Mouse (Mus musculus) myocyte (in vitro differentiated cells): Measurements from ENCODE around the gene Gm20388. TPM values are rescaled to one million over a fixed set of nuclear protein-coding genes. Genes with fewer than 3 reads are reported as not detected.
A peak's percentile ranks its signal among the peaks of the same experiment; 100 is the strongest.

ENCODE experiments used
- H3K27me3 ChIP-seq: one replicate; pipeline ENCODE4 v1.6.1; 2011; ENCODE audit not compliant: control insufficient read depth, insufficient read depth, insufficient read length
- H3K36me3 ChIP-seq: one replicate; pipeline ENCODE4 v1.6.1; 2011; ENCODE audit not compliant: control insufficient read depth, insufficient read depth
- H3K4me2 ChIP-seq: one replicate; pipeline ENCODE4 v1.6.1; 2011; ENCODE audit warnings: low read depth, control low read depth
- H3K4me3 ChIP-seq: one replicate; pipeline ENCODE4 v1.5.1; 2011; ENCODE audit warnings: mild to moderate bottlenecking, control low read depth, moderate library complexity
- H3K79me2 ChIP-seq: one replicate; pipeline ENCODE4 v1.6.1; 2011; ENCODE audit not compliant: control insufficient read depth, insufficient read depth
- H3ac ChIP-seq: one replicate; pipeline ENCODE4 v1.6.1; 2011; ENCODE audit not compliant: control insufficient read depth, insufficient read length
- CEBPB ChIP-seq: IDR thresholded peaks from 2 replicates; pipeline ENCODE4 v1.6.1; 2011; ENCODE audit warnings: mild to moderate bottlenecking, moderate library complexity; ENCODE audit not compliant: poor library complexity, insufficient read depth, severe bottlenecking
- E2F4 ChIP-seq: IDR thresholded peaks from one replicate; pipeline ENCODE4 v1.6.1; 2011; ENCODE audit warnings: mild to moderate bottlenecking, control low read depth, moderate library complexity; ENCODE audit not compliant: insufficient read depth
- MAX ChIP-seq: IDR thresholded peaks from one replicate; pipeline ENCODE4 v1.6.1; 2011; ENCODE audit warnings: low read depth, mild to moderate bottlenecking, control low read depth
- MYOD1 ChIP-seq, 3 experiments: IDR thresholded peaks; one replicate each; pipeline ENCODE4 v1.6.1; 2011; ENCODE audit warnings: control low read depth in 2 of 3, low read depth in 2 of 3, mild to moderate bottlenecking in 2 of 3, moderate library complexity in 1 of 3; ENCODE audit not compliant: insufficient read length in 2 of 3, control insufficient read depth in 1 of 3
- MYOG ChIP-seq, 3 experiments: IDR thresholded peaks; one replicate each; pipeline ENCODE4 v1.6.1; 2011; ENCODE audit warnings: control low read depth in 2 of 3, low read depth in 2 of 3, mild to moderate bottlenecking in 2 of 3; ENCODE audit not compliant: insufficient read length in 2 of 3, control insufficient read depth in 1 of 3, insufficient read depth in 1 of 3
- POLR2A ChIP-seq: IDR thresholded peaks from one replicate; pipeline ENCODE4 v1.6.1; 2011; ENCODE audit warnings: low read depth, mild to moderate bottlenecking, control low read depth, moderate library complexity; ENCODE audit not compliant: insufficient read length
- POLR2AphosphoS2 ChIP-seq: IDR thresholded peaks from one replicate; pipeline ENCODE4 v1.6.1; 2011; ENCODE audit warnings: low read depth, control low read depth; ENCODE audit not compliant: insufficient read length
- REST ChIP-seq: IDR thresholded peaks from one replicate; pipeline ENCODE4 v1.6.1; 2011; ENCODE audit warnings: mild to moderate bottlenecking, control low read depth, moderate library complexity; ENCODE audit not compliant: insufficient read depth, insufficient read length
- SRF ChIP-seq: IDR thresholded peaks from one replicate; pipeline ENCODE4 v1.6.1; 2011; ENCODE audit warnings: low read depth; ENCODE audit not compliant: control insufficient read depth, insufficient read length
- TCF12 ChIP-seq: IDR thresholded peaks from one replicate; pipeline ENCODE4 v1.6.1; 2011; ENCODE audit warnings: mild to moderate bottlenecking, control low read depth; ENCODE audit not compliant: poor library complexity, insufficient read depth, severe bottlenecking
- TCF3 ChIP-seq: IDR thresholded peaks from one replicate; pipeline ENCODE4 v1.6.1; 2011; ENCODE audit warnings: low read depth, control low read depth; ENCODE audit not compliant: insufficient read length
- USF1 ChIP-seq: IDR thresholded peaks from one replicate; pipeline ENCODE4 v1.6.1; 2011; ENCODE audit warnings: low read depth, mild to moderate bottlenecking, control low read depth, moderate library complexity
- polyA plus RNA-seq: library from polyadenylated mRNA; unstranded; fragments of >200 nt; fragmentation: generic; extraction: Trizol; gene quantifications from one replicate; pipeline ENCODE4 v1.2.1, GENCODE M21; 2012; ENCODE audit warnings: missing spikeins

Gm20388 gene
- polyA plus RNA-seq, 1 experiment, result 15.3 TPM

GRCm38 (mm10) chr8:120448131-120448530, 537.5 kb downstream of the Gm20388 start:
- no peak overlapping the region for H3K4me3 ChIP-seq
- H3ac ChIP-seq, result no peak overlapping the region

GRCm38 (mm10) chr8:120449139-120449538, 538.5 kb downstream of the Gm20388 start:
- TF ChIP-seq MYOG (IDR thresholded peaks at IDR 0.05; ENCODE audit: control insufficient read depth in 1 of 3, insufficient read depth in 1 of 3, insufficient read length in 2 of 3, low read depth in 2 of 3) (peak in 1 of 3 experiments; percentile 67), TCF12 (no peak), MYOD1 (IDR thresholded peaks at IDR 0.05; ENCODE audit: control insufficient read depth in 1 of 3, insufficient read length in 2 of 3, low read depth in 2 of 3) (peak in 2 of 3 experiments; percentile 76 to 88), SRF (no peak)
- no peaks in the 10 kb centered on the region for H3K79me2 ChIP-seq
- no peaks in the 10 kb centered on the region for H3K36me3 ChIP-seq
- H3K27me3 ChIP-seq, result no peaks in the 10 kb centered on the region
- peak overlapping the region; percentile 60 for H3K4me2 ChIP-seq
- no peak overlapping the region for H3K4me3 ChIP-seq
- no peak overlapping the region for H3ac ChIP-seq

More at GRCm38 (mm10) chr8:120448131-120448530, 537.5 kb downstream of the Gm20388 start:
- Histone ChIP-seq H3K79me2 (no peaks in the 10 kb centered on the region), H3K4me2 (no peak overlapping the region), H3K36me3 (no peaks in the 10 kb centered on the region), H3K27me3 (no peaks in the 10 kb centered on the region)
- no peak for TF ChIP-seq POLR2AphosphoS2
- TF ChIP-seq MAX, result no peak
- TF ChIP-seq SRF, result no peak
- TF ChIP-seq MYOG (IDR thresholded peaks at IDR 0.05; ENCODE audit: control insufficient read depth in 1 of 3, insufficient read depth in 1 of 3, insufficient read length in 2 of 3, low read depth in 2 of 3), result no peak
- TF ChIP-seq POLR2A, result no peak
- no peak for TF ChIP-seq CEBPB
- TF ChIP-seq E2F4, result no peak
- TF ChIP-seq USF1, result no peak
- no peak for TF ChIP-seq TCF3
- TF ChIP-seq TCF12, result no peak
- TF ChIP-seq MYOD1 (IDR thresholded peaks at IDR 0.05; ENCODE audit: control insufficient read depth in 1 of 3, insufficient read length in 2 of 3, low read depth in 2 of 3), result no peak
- no peak for TF ChIP-seq REST

- peak overlapping the region; percentile 60 for H3K4me2 ChIP-seq
- no peaks in the 10 kb centered on the region for H3K79me2 ChIP-seq
These were observed 539.0 kb downstream of the Gm20388 start for GRCm38 (mm10) chr8:120449608-120450031.

GRCm38 (mm10) chr8:120452111-120452510, 541.5 kb downstream of the Gm20388 start:
- Histone ChIP-seq H3ac (no peak overlapping the region), H3K27me3 (no peaks in the 10 kb centered on the region), H3K4me2 (no peak overlapping the region), H3K36me3 (no peaks in the 10 kb centered on the region), H3K4me3 (no peak overlapping the region), H3K79me2 (no peaks in the 10 kb centered on the region)
- TF ChIP-seq REST (no peak), MYOD1 (IDR thresholded peaks at IDR 0.05; ENCODE audit: control insufficient read depth in 1 of 3, insufficient read length in 2 of 3, low read depth in 2 of 3) (no peak), TCF12 (no peak), POLR2AphosphoS2 (no peak), MAX (no peak), TCF3 (no peak), USF1 (no peak), POLR2A (no peak), SRF (no peak), MYOG (IDR thresholded peaks at IDR 0.05; ENCODE audit: control insufficient read depth in 1 of 3, insufficient read depth in 1 of 3, insufficient read length in 2 of 3, low read depth in 2 of 3) (no peak), E2F4 (no peak)

More at GRCm38 (mm10) chr8:120449608-120450031, 539.0 kb downstream of the Gm20388 start:
- H3K4me3 ChIP-seq, result no peak overlapping the region
- TF ChIP-seq POLR2AphosphoS2 (no peak), CEBPB (0 out of 2 replicates have a peak, but pooled peaks have one; percentile 11), REST (no peak), MAX (no peak), TCF12 (peak; percentile 74), SRF (no peak), TCF3 (peak; percentile 68), MYOD1 (IDR thresholded peaks at IDR 0.05; ENCODE audit: control insufficient read depth in 1 of 3, insufficient read length in 2 of 3, low read depth in 2 of 3) (peak; percentile 23 to 97 (median 95)), MYOG (IDR thresholded peaks at IDR 0.05; ENCODE audit: control insufficient read depth in 1 of 3, insufficient read depth in 1 of 3, insufficient read length in 2 of 3, low read depth in 2 of 3) (peak; percentile 74 to 96 (median 85))
- no peaks in the 10 kb centered on the region for H3K36me3 ChIP-seq
- H3K27me3 ChIP-seq, result no peaks in the 10 kb centered on the region
- H3ac ChIP-seq, result no peak overlapping the region

- Histone ChIP-seq H3K36me3 (no peaks in the 10 kb centered on the region), H3K27me3 (no peaks in the 10 kb centered on the region), H3ac (no peak overlapping the region), H3K79me2 (no peaks in the 10 kb centered on the region), H3K4me3 (no peak overlapping the region), H3K4me2 (no peak overlapping the region)
- TF ChIP-seq USF1 (no peak), SRF (no peak), MYOG (IDR thresholded peaks at IDR 0.05; ENCODE audit: control insufficient read depth in 1 of 3, insufficient read depth in 1 of 3, insufficient read length in 2 of 3, low read depth in 2 of 3) (no peak), REST (no peak), TCF3 (no peak)
These were observed 543.8 kb downstream of the Gm20388 start for GRCm38 (mm10) chr8:120454404-120454803.
